Mouse (Mus musculus) spleen, adult 2 months (tissue): ENCODE measurements around the gene Ctnnd2. TPM values are rescaled to one million over a fixed set of nuclear protein-coding genes. Genes with fewer than 3 reads are reported as not detected.

Source experiments
- DNase-seq, 2 experiments: peaks; one replicate each; pipeline versions ENCODE4 v3.0.0 to v3.0.0-alpha.2; 2012 to 2021; ENCODE audit warnings: low spot score in 2 of 2, low read depth in 1 of 2
- H3K27ac ChIP-seq: fragments of 200-500 bp; 2 replicates; pipeline ENCODE4 v1.5.1; 2012; ENCODE audit warnings: low read length, inconsistent platforms; ENCODE audit not compliant: insufficient read depth
- H3K27me3 ChIP-seq: fragments of 200-500 bp; 2 replicates; pipeline ENCODE4 v1.6.1; 2012; ENCODE audit warnings: mild to moderate bottlenecking, moderate library complexity, low read length, inconsistent platforms; ENCODE audit not compliant: control insufficient read depth, insufficient read depth
- H3K36me3 ChIP-seq: fragments of 200-500 bp; 2 replicates; pipeline ENCODE4 v1.6.1; 2012; ENCODE audit warnings: mild to moderate bottlenecking, low read length, inconsistent platforms; ENCODE audit not compliant: control insufficient read depth, insufficient read depth
- H3K4me1 ChIP-seq: fragments of 200-500 bp; 2 replicates; pipeline ENCODE4 v1.6.1; 2011; ENCODE audit warnings: inconsistent platforms; ENCODE audit not compliant: control insufficient read depth, insufficient read depth, insufficient read length
- H3K4me3 ChIP-seq: fragments of 200-500 bp; 2 replicates; pipeline ENCODE4 v1.5.1; 2011; ENCODE audit warnings: mild to moderate bottlenecking, inconsistent platforms; ENCODE audit not compliant: insufficient read depth, insufficient read length; ENCODE audit errors: extremely low read depth
- CTCF ChIP-seq: fragments of 200-500 bp; IDR thresholded peaks from 2 replicates; pipeline ENCODE4 v1.5.1; 2011; ENCODE audit warnings: mild to moderate bottlenecking, inconsistent platforms; ENCODE audit not compliant: insufficient read depth, insufficient read length, insufficient replicate concordance; ENCODE audit errors: extremely low read depth
- POLR2A ChIP-seq: fragments of 200-500 bp; IDR thresholded peaks from 2 replicates; pipeline ENCODE4 v1.6.1; 2011; ENCODE audit warnings: low read depth, low read length, inconsistent platforms
- WGBS: fragments of 180-500 bp; shearing (Covaris S2); methylation state at CpG from one replicate; pipeline ENCODE4 v1.1.7; 2018; 5-methylcytosine and 5-hydroxymethylcytosine counted together
- polyA plus RNA-seq: library from polyadenylated mRNA; depleted of rRNA; stranded (reverse); fragments of >200 nt; gene quantifications from 2 replicates; pipeline ENCODE4 v1.2.3, GENCODE M21; 2012

Ctnnd2 gene
- polyA plus RNA-seq, 1 experiment = 1.2 TPM

GRCm38 (mm10) chr15:30827424-30828263 lies 655.3 kb downstream of the Ctnnd2 start:
- Histone ChIP-seq H3K4me3 (no peak overlapping the region), H3K36me3 (no peaks in the 10 kb centered on the region), H3K27ac (no peak overlapping the region), H3K27me3 (no peaks in the 10 kb centered on the region), H3K4me1 (no peaks in the 10 kb centered on the region)
- DNase-seq = no peak
- no peak for TF ChIP-seq CTCF
- TF ChIP-seq POLR2A = no peak
- 85% methylated on average over 17 of the region's 17 CpGs for WGBS

- H3K4me3 ChIP-seq = no peak overlapping the region
- no peaks in the 10 kb centered on the region for H3K36me3 ChIP-seq
- WGBS = 89% methylated on average over 17 of the region's 17 CpGs
- no peaks in the 10 kb centered on the region for H3K27me3 ChIP-seq
- H3K27ac ChIP-seq = no peak overlapping the region
- TF ChIP-seq POLR2A = no peak
- no peak for TF ChIP-seq CTCF
- no peak for DNase-seq
- no peaks in the 10 kb centered on the region for H3K4me1 ChIP-seq
Observed at GRCm38 (mm10) chr15:30857277-30858176, 685.1 kb downstream of the Ctnnd2 start.

GRCm38 (mm10) chr15:30867429-30867828 lies 695.0 kb downstream of the Ctnnd2 start:
- 84% methylated on average over 5 of the region's 5 CpGs for WGBS
- no peaks in the 10 kb centered on the region for H3K27me3 ChIP-seq
- TF ChIP-seq POLR2A (no peak), CTCF (no peak)
- no peak overlapping the region for H3K4me3 ChIP-seq
- no peak overlapping the region for H3K27ac ChIP-seq
- no peaks in the 10 kb centered on the region for H3K36me3 ChIP-seq
- no peaks in the 10 kb centered on the region for H3K4me1 ChIP-seq
- DNase-seq = no peak

GRCm38 (mm10) chr15:30869673-30870512 lies 697.5 kb downstream of the Ctnnd2 start:
- 87% methylated on average over 12 of the region's 12 CpGs for WGBS

GRCm38 (mm10) chr15:30875523-30875922 lies 703.1 kb downstream of the Ctnnd2 start:
- no peak for DNase-seq
- Histone ChIP-seq H3K27me3 (no peaks in the 10 kb centered on the region), H3K4me1 (no peaks in the 10 kb centered on the region), H3K36me3 (no peaks in the 10 kb centered on the region), H3K27ac (no peak overlapping the region), H3K4me3 (no peak overlapping the region)
- 35% methylated on average over 1 of the region's 1 CpGs for WGBS
- no peak for TF ChIP-seq CTCF
- TF ChIP-seq POLR2A = no peak

More at GRCm38 (mm10) chr15:30869673-30870512, 697.5 kb downstream of the Ctnnd2 start:
- no peaks in the 10 kb centered on the region for H3K36me3 ChIP-seq
- DNase-seq = no peak
- no peak overlapping the region for H3K27ac ChIP-seq
- no peaks in the 10 kb centered on the region for H3K4me1 ChIP-seq
- no peak for TF ChIP-seq CTCF
- no peak for TF ChIP-seq POLR2A
- H3K27me3 ChIP-seq = no peaks in the 10 kb centered on the region
- H3K4me3 ChIP-seq = no peak overlapping the region

- TF ChIP-seq POLR2A (no peak), CTCF (no peak)
- no peak for DNase-seq
- H3K27me3 ChIP-seq = no peaks in the 10 kb centered on the region
- no peak overlapping the region for H3K4me3 ChIP-seq
- no peaks in the 10 kb centered on the region for H3K36me3 ChIP-seq
- 91% methylated on average over 12 of the region's 12 CpGs for WGBS
- H3K27ac ChIP-seq = no peak overlapping the region
- H3K4me1 ChIP-seq = no peaks in the 10 kb centered on the region
Observed at GRCm38 (mm10) chr15:30884692-30885334, 712.4 kb downstream of the Ctnnd2 start.
